Mouse (Mus musculus) ovary, adult 18-20 months (tissue): ENCODE results near the gene Cntrl.
A peak's percentile ranks its signal among the peaks of the same experiment; 100 is the strongest.

Experiments
- DNase-seq: peaks from one replicate; pipeline ENCODE4 v3.0.0; 2022; ENCODE audit warnings: low spot score, mixed read lengths

Cntrl gene

GRCm38 (mm10) chr2:35131491-35131890 lies 22.2 kb downstream of the Cntrl start:
- no peak for DNase-seq

GRCm38 (mm10) chr2:35131991-35132661 lies 22.8 kb downstream of the Cntrl start:
- DNase-seq = peak; percentile 91

GRCm38 (mm10) chr2:35132662-35133055 lies 23.4 kb downstream of the Cntrl start:
- no peak for DNase-seq

GRCm38 (mm10) chr2:35133891-35134290 lies 24.6 kb downstream of the Cntrl start:
- no peak for DNase-seq

GRCm38 (mm10) chr2:35138576-35138975 lies 29.3 kb downstream of the Cntrl start:
- DNase-seq = no peak

GRCm38 (mm10) chr2:35141673-35142072 lies 32.4 kb downstream of the Cntrl start:
- DNase-seq = no peak

- DNase-seq = no peak
Observed at GRCm38 (mm10) chr2:35148806-35149205, 39.5 kb downstream of the Cntrl start.

GRCm38 (mm10) chr2:35151303-35151882 lies 42.1 kb downstream of the Cntrl start:
- no peak for DNase-seq

GRCm38 (mm10) chr2:35153179-35153578 lies 43.9 kb downstream of the Cntrl start:
- DNase-seq = no peak

- no peak for DNase-seq
Observed at GRCm38 (mm10) chr2:35153844-35154554, 44.7 kb downstream of the Cntrl start.

- no peak for DNase-seq
Observed at GRCm38 (mm10) chr2:35156985-35157384, 47.7 kb downstream of the Cntrl start.

GRCm38 (mm10) chr2:35157836-35158235 lies 48.5 kb downstream of the Cntrl start:
- DNase-seq = no peak

- no peak for DNase-seq
Observed at GRCm38 (mm10) chr2:35158358-35158757, 49.1 kb downstream of the Cntrl start.

GRCm38 (mm10) chr2:35160206-35160605 lies 50.9 kb downstream of the Cntrl start:
- no peak for DNase-seq

- DNase-seq = no peak
Observed at GRCm38 (mm10) chr2:35161846-35162488, 52.7 kb downstream of the Cntrl start.

GRCm38 (mm10) chr2:35163396-35163795 lies 54.1 kb downstream of the Cntrl start:
- DNase-seq = no peak

GRCm38 (mm10) chr2:35165416-35165815 lies 56.1 kb downstream of the Cntrl start:
- DNase-seq = no peak

GRCm38 (mm10) chr2:35166816-35167215 lies 57.5 kb downstream of the Cntrl start:
- no peak for DNase-seq

GRCm38 (mm10) chr2:35169452-35169851 lies 60.2 kb downstream of the Cntrl start:
- no peak for DNase-seq

GRCm38 (mm10) chr2:35171341-35171861 lies 62.1 kb downstream of the Cntrl start:
- peak; percentile 22 for DNase-seq

GRCm38 (mm10) chr2:35172246-35172645 lies 63.0 kb downstream of the Cntrl start:
- DNase-seq = no peak

GRCm38 (mm10) chr2:35173666-35174065 lies 64.4 kb downstream of the Cntrl start:
- DNase-seq = no peak

GRCm38 (mm10) chr2:35174100-35174499 lies 64.8 kb downstream of the Cntrl start:
- DNase-seq = no peak
